Mouse (Mus musculus): Measurements from ENCODE around the gene Hapln4. TPM values are rescaled to one million over a fixed set of nuclear protein-coding genes. Genes with fewer than 3 reads are reported as not detected.

Hapln4 gene
- total and polyA plus RNA-seq, 3 experiments, result 0.03 TPM; not detected in 2

DNA sequence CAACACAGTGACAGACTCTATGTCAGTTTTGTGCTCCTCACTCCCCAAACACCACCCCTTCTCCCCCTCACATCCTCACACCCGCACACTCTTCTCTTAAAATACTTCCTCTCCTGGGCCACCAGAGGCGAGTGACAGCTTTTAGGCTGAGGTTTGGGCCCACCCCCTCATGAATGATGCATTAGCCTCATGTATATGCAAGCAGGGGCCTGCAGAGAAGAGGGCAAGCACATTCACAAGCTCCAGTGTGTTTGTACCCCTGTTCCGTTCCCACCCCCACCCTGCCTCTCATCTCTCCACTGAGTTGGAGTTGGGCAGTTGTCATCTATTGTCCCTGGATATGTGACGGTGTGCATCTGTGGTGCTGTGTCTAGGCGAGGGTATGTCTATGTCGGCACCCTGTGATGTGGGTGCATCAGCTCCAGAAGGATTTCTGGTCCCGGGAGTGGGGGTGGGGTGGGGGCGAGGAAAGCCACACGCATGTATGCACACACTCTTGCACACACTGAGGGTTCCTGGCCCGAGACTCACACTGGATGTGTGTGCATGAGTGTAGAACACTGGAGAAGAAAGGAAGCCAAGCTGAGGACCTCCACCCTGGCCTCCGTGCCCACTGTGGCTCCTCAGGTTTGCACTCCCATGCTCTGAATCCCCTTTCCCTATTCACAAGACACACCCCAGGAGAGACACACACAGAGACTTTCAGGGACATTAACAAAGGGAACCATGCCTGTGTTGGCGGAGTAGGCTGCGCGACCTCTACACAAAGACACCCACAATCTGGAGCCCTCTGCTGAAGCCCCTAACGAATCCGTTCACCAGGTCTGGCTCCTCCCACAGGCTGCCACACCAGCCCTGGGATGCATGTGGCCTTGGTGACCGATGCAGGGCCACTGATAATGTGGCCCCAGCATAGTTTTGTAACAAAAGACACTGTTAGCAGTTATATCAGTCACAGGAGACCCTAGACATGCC, 35.8 kb downstream of the Hapln4 start:
- peak; percentile 36 for DNase-seq (ENCODE audit: low read depth, low spot score)
- Histone ChIP-seq H3K9ac (ENCODE audit: control insufficient read depth, low read depth, low read length, poor library complexity, severe bottlenecking) (no peak overlapping the region), H3K4me3 (ENCODE audit: control insufficient read depth in 1 of 2, insufficient read depth in 1 of 2, low read depth in 2 of 2, low read length in 2 of 2) (no peak overlapping the region), H3K79me2 (ENCODE audit: control insufficient read depth, insufficient read depth, low read length, poor library complexity) (no peaks in the 10 kb centered on the region), H3K9me3 (replicated peaks; ENCODE audit: insufficient read depth, low read length) (no peaks in the 10 kb centered on the region), H3K27me3 (ENCODE audit: control insufficient read depth in 1 of 2, insufficient read depth in 2 of 2, low read length in 2 of 2) (0 out of 4 replicates have a peak, but pooled peaks cover 0 to 3% of the 10 kb centered on the region in 2 experiments), H3K36me3 (ENCODE audit: control insufficient read depth in 1 of 2, insufficient read depth in 2 of 2, low read length in 2 of 2) (no peaks in the 10 kb centered on the region), H3K4me1 (ENCODE audit: control insufficient read depth in 1 of 2, insufficient read depth in 2 of 2, low read length in 2 of 2) (no peaks in the 10 kb centered on the region), H3K27ac (ENCODE audit: control insufficient read depth, low read depth, low read length) (no peak overlapping the region)
- no peak for TF ChIP-seq MYC (IDR thresholded peaks at IDR 0.05; ENCODE audit: low read depth, low read length)
- no peak for TF ChIP-seq CTCF (IDR thresholded peaks at IDR 0.05 in 2 of 3, conservative IDR thresholded peaks at IDR 0.05 in 1 of 3; ENCODE audit: control insufficient read depth in 1 of 3, insufficient read depth in 1 of 3, low read depth in 2 of 3, low read length in 3 of 3, poor library complexity in 1 of 3, severe bottlenecking in 1 of 3)
- TF ChIP-seq ETS1 (IDR thresholded peaks at IDR 0.05; ENCODE audit: low read depth, low read length), result no peak
- TF ChIP-seq MAZ (IDR thresholded peaks at IDR 0.05; ENCODE audit: low read depth, low read length), result no peak
- no peak for TF ChIP-seq POLR2AphosphoS5 (IDR thresholded peaks at IDR 0.05; ENCODE audit: borderline replicate concordance, low read depth, low read length)
- TF ChIP-seq BHLHE40 (IDR thresholded peaks at IDR 0.05; ENCODE audit: borderline replicate concordance, low read depth, low read length), result no peak
- no peak for TF ChIP-seq MAFK (IDR thresholded peaks at IDR 0.05; ENCODE audit: borderline replicate concordance, low read depth, low read length)
- no peak for TF ChIP-seq ZMIZ1 (IDR thresholded peaks at IDR 0.05; ENCODE audit: low read depth, low read length)
- TF ChIP-seq TBP (IDR thresholded peaks at IDR 0.05; ENCODE audit: low read depth, low read length), result no peak

GRCm38 (mm10) chr8:70120667-70121066, 37.4 kb downstream of the Hapln4 start, which contains the start of gene Ncan:
Gene Ncan, minus strand, starts transcription at chr8:70120873.
- Histone ChIP-seq H3K36me3 (ENCODE audit: control insufficient read depth in 1 of 2, insufficient read depth in 2 of 2, low read length in 2 of 2) (no peaks in the 10 kb centered on the region), H3K79me2 (ENCODE audit: control insufficient read depth, insufficient read depth, low read length, poor library complexity) (no peaks in the 10 kb centered on the region), H3K4me3 (ENCODE audit: control insufficient read depth in 1 of 2, insufficient read depth in 1 of 2, low read depth in 2 of 2, low read length in 2 of 2) (no peak within 1 kb of the TSS), H3K4me1 (ENCODE audit: control insufficient read depth in 1 of 2, insufficient read depth in 2 of 2, low read length in 2 of 2) (no peaks in the 10 kb centered on the region), H3K27me3 (ENCODE audit: control insufficient read depth in 1 of 2, insufficient read depth in 2 of 2, low read length in 2 of 2) (peaks cover 0 to 4% of the 10 kb centered on the region in 2 experiments; a peak in 1 of 4 replicates), H3K9me3 (replicated peaks; ENCODE audit: insufficient read depth, low read length) (no peaks in the 10 kb centered on the region), H3K9ac (ENCODE audit: control insufficient read depth, low read depth, low read length, poor library complexity, severe bottlenecking) (no peak within 1 kb of the TSS), H3K27ac (ENCODE audit: control insufficient read depth, low read depth, low read length) (no peak within 1 kb of the TSS)
- DNase-seq (ENCODE audit: low read depth, low spot score), result no peak
- TF ChIP-seq GATA1 (IDR thresholded peaks at IDR 0.05; ENCODE audit: low read depth, low read length), result no peak
- no peak for TF ChIP-seq HCFC1 (IDR thresholded peaks at IDR 0.05; ENCODE audit: low read depth, low read length)
- no peak for TF ChIP-seq POLR2A (IDR thresholded peaks at IDR 0.05; ENCODE audit: control insufficient read depth in 1 of 2, insufficient read depth in 1 of 2, low read depth in 1 of 2, low read length in 2 of 2, poor library complexity in 1 of 2)
- no peak for TF ChIP-seq MXI1 (IDR thresholded peaks at IDR 0.05; ENCODE audit: low read depth, low read length)
- TF ChIP-seq GABPA (IDR thresholded peaks at IDR 0.05; ENCODE audit: low read depth, low read length), result no peak
- TF ChIP-seq USF2 (IDR thresholded peaks at IDR 0.05; ENCODE audit: borderline replicate concordance in 1 of 2, insufficient read depth in 1 of 2, low read depth in 1 of 2, low read length in 2 of 2), result no peak
- no peak for TF ChIP-seq MYB (IDR thresholded peaks at IDR 0.05; ENCODE audit: low read depth, low read length)
- TF ChIP-seq TAL1 (IDR thresholded peaks at IDR 0.05; ENCODE audit: low read length), result no peak
- no peak for TF ChIP-seq RCOR1 (IDR thresholded peaks at IDR 0.05; ENCODE audit: low read depth, low read length)
- TF ChIP-seq ZMIZ1 (IDR thresholded peaks at IDR 0.05; ENCODE audit: low read depth, low read length), result no peak
- TF ChIP-seq CHD2 (IDR thresholded peaks at IDR 0.05; ENCODE audit: low read length), result no peak
- no peak for TF ChIP-seq MAFK (IDR thresholded peaks at IDR 0.05; ENCODE audit: borderline replicate concordance, low read depth, low read length)

All from MEL (cell line).